Mouse (Mus musculus): Measurements from ENCODE around the gene Plau. TPM values are rescaled to one million over a fixed set of nuclear protein-coding genes. Genes with fewer than 3 reads are reported as not detected.

Plau gene
- polyA plus RNA-seq, 1 experiment from 2014 or later: 0.83 TPM

GRCm38 (mm10) chr14:20809820-20810219 is 26.6 kb upstream of the Plau start:
- Histone ChIP-seq H3K4me2 (no peak overlapping the region), H3K4me1 (peaks cover 8% of the 10 kb centered on the region), H3K4me3 (replicated peaks) (no peak overlapping the region), H3K9me3 (replicated peaks) (no peaks in the 10 kb centered on the region), H3K36me3 (no peaks in the 10 kb centered on the region), H3K9ac (replicated peaks) (no peak overlapping the region), H3K27me3 (replicated peaks) (no peaks in the 10 kb centered on the region), H3K27ac (replicated peaks) (no peak overlapping the region)
- no peak for ATAC-seq (ENCODE audit: low FRiP score)

- Histone ChIP-seq H3K27ac (replicated peaks) (no peak overlapping the region), H3K36me3 (no peaks in the 10 kb centered on the region), H3K4me3 (replicated peaks) (no peak overlapping the region), H3K9ac (replicated peaks) (no peak overlapping the region), H3K4me1 (0 out of 2 replicates have a peak, but pooled peaks cover under 1% of the 10 kb centered on the region), H3K27me3 (replicated peaks) (no peaks in the 10 kb centered on the region), H3K9me3 (replicated peaks) (no peaks in the 10 kb centered on the region), H3K4me2 (no peak overlapping the region)
- 88% methylated on average over 8 of the region's 8 CpGs for WGBS
- ATAC-seq (ENCODE audit: low FRiP score): no peak
Observed at GRCm38 (mm10) chr14:20811236-20811635, 25.2 kb upstream of the Plau start.

GRCm38 (mm10) chr14:20811779-20812406 is 24.6 kb upstream of the Plau start:
- no peak for ATAC-seq (ENCODE audit: low FRiP score)
- H3K9me3 ChIP-seq (replicated peaks): 0 out of 2 replicates have a peak, but pooled peaks cover 2% of the 10 kb centered on the region
- no peak overlapping the region for H3K4me2 ChIP-seq
- no peaks in the 10 kb centered on the region for H3K4me1 ChIP-seq
- no peaks in the 10 kb centered on the region for H3K27me3 ChIP-seq (replicated peaks)
- H3K36me3 ChIP-seq: no peaks in the 10 kb centered on the region
- no peak overlapping the region for H3K4me3 ChIP-seq (replicated peaks)
- no peak overlapping the region for H3K27ac ChIP-seq (replicated peaks)
- no peak overlapping the region for H3K9ac ChIP-seq (replicated peaks)
- 63% methylated on average over 7 of the region's 7 CpGs for WGBS

- Histone ChIP-seq H3K4me1 (no peaks in the 10 kb centered on the region), H3K4me3 (replicated peaks) (no peak overlapping the region), H3K9me3 (replicated peaks) (0 out of 2 replicates have a peak, but pooled peaks cover 5% of the 10 kb centered on the region), H3K27ac (replicated peaks) (no peak overlapping the region), H3K36me3 (no peaks in the 10 kb centered on the region), H3K4me2 (no peak overlapping the region), H3K9ac (replicated peaks) (no peak overlapping the region), H3K27me3 (replicated peaks) (no peaks in the 10 kb centered on the region)
- WGBS: 82% methylated on average over 3 of the region's 3 CpGs
- no peak for ATAC-seq (ENCODE audit: low FRiP score)
Observed at GRCm38 (mm10) chr14:20815448-20815847, 21.0 kb upstream of the Plau start.

GRCm38 (mm10) chr14:20824517-20824916 is 11.9 kb upstream of the Plau start:
- Histone ChIP-seq H3K9me3 (replicated peaks) (no peaks in the 10 kb centered on the region), H3K4me3 (replicated peaks) (no peak overlapping the region), H3K4me1 (no peaks in the 10 kb centered on the region), H3K27me3 (replicated peaks) (no peaks in the 10 kb centered on the region), H3K36me3 (no peaks in the 10 kb centered on the region), H3K27ac (replicated peaks) (no peak overlapping the region), H3K4me2 (no peak overlapping the region), H3K9ac (replicated peaks) (no peak overlapping the region)
- no peak for ATAC-seq (ENCODE audit: low FRiP score)
- WGBS: 93% methylated on average over 1 of the region's 1 CpGs

GRCm38 (mm10) chr14:20825516-20825915 is 10.9 kb upstream of the Plau start:
- 89% methylated on average over 2 of the region's 2 CpGs for WGBS
- H3K4me3 ChIP-seq (replicated peaks): no peak overlapping the region

GRCm38 (mm10) chr14:20827061-20827460 is 9.4 kb upstream of the Plau start:
- no peak for ATAC-seq (ENCODE audit: low FRiP score)
- 85% methylated on average over 8 of the region's 8 CpGs for WGBS
- no peak overlapping the region for H3K4me2 ChIP-seq
- no peaks in the 10 kb centered on the region for H3K36me3 ChIP-seq
- no peaks in the 10 kb centered on the region for H3K4me1 ChIP-seq
- H3K27ac ChIP-seq (replicated peaks): no peak overlapping the region
- no peaks in the 10 kb centered on the region for H3K9me3 ChIP-seq (replicated peaks)
- H3K9ac ChIP-seq (replicated peaks): no peak overlapping the region
- no peak overlapping the region for H3K4me3 ChIP-seq (replicated peaks)
- no peaks in the 10 kb centered on the region for H3K27me3 ChIP-seq (replicated peaks)

More at GRCm38 (mm10) chr14:20825516-20825915, 10.9 kb upstream of the Plau start:
- Histone ChIP-seq H3K9me3 (replicated peaks) (no peaks in the 10 kb centered on the region), H3K27ac (replicated peaks) (no peak overlapping the region), H3K36me3 (no peaks in the 10 kb centered on the region), H3K4me2 (no peak overlapping the region), H3K27me3 (replicated peaks) (no peaks in the 10 kb centered on the region), H3K9ac (replicated peaks) (no peak overlapping the region), H3K4me1 (no peaks in the 10 kb centered on the region)
- ATAC-seq (ENCODE audit: low FRiP score): no peak

- no peaks in the 10 kb centered on the region for H3K9me3 ChIP-seq (replicated peaks)
- ATAC-seq (ENCODE audit: low FRiP score): no peak
- H3K4me2 ChIP-seq: no peak overlapping the region
- H3K4me1 ChIP-seq: no peaks in the 10 kb centered on the region
- no peak overlapping the region for H3K9ac ChIP-seq (replicated peaks)
- no peak overlapping the region for H3K4me3 ChIP-seq (replicated peaks)
- WGBS: 81% methylated on average over 5 of the region's 5 CpGs
- H3K27me3 ChIP-seq (replicated peaks): no peaks in the 10 kb centered on the region
- no peak overlapping the region for H3K27ac ChIP-seq (replicated peaks)
- H3K36me3 ChIP-seq: no peaks in the 10 kb centered on the region
Observed at GRCm38 (mm10) chr14:20827491-20827890, 9.0 kb upstream of the Plau start.

GRCm38 (mm10) chr14:20828524-20828923 is 7.9 kb upstream of the Plau start:
- Histone ChIP-seq H3K4me3 (replicated peaks) (no peak overlapping the region), H3K9me3 (replicated peaks) (no peaks in the 10 kb centered on the region), H3K27me3 (replicated peaks) (no peaks in the 10 kb centered on the region), H3K36me3 (no peaks in the 10 kb centered on the region), H3K27ac (replicated peaks) (no peak overlapping the region), H3K4me2 (no peak overlapping the region), H3K4me1 (no peaks in the 10 kb centered on the region), H3K9ac (replicated peaks) (no peak overlapping the region)
- 87% methylated on average over 3 of the region's 3 CpGs for WGBS
- no peak for ATAC-seq (ENCODE audit: low FRiP score)

- H3K27ac ChIP-seq (replicated peaks): no peak overlapping the region
- H3K4me2 ChIP-seq: no peak overlapping the region
- no peak overlapping the region for H3K9ac ChIP-seq (replicated peaks)
- no peak for ATAC-seq (ENCODE audit: low FRiP score)
- no peaks in the 10 kb centered on the region for H3K9me3 ChIP-seq (replicated peaks)
- no peaks in the 10 kb centered on the region for H3K27me3 ChIP-seq (replicated peaks)
- WGBS: 86% methylated on average over 12 of the region's 12 CpGs
- no peaks in the 10 kb centered on the region for H3K4me1 ChIP-seq
- no peak overlapping the region for H3K4me3 ChIP-seq (replicated peaks)
- H3K36me3 ChIP-seq: no peaks in the 10 kb centered on the region
Observed at GRCm38 (mm10) chr14:20829523-20830366, 6.7 kb upstream of the Plau start.

GRCm38 (mm10) chr14:20831141-20831910 is 5.1 kb upstream of the Plau start:
- no peak for ATAC-seq (ENCODE audit: low FRiP score)
- Histone ChIP-seq H3K4me2 (no peak overlapping the region), H3K27me3 (replicated peaks) (no peaks in the 10 kb centered on the region), H3K9me3 (replicated peaks) (no peaks in the 10 kb centered on the region), H3K9ac (replicated peaks) (no peak overlapping the region), H3K27ac (replicated peaks) (no peak overlapping the region), H3K4me1 (peaks cover 5% of the 10 kb centered on the region), H3K4me3 (replicated peaks) (no peak overlapping the region), H3K36me3 (no peaks in the 10 kb centered on the region)
- WGBS: 84% methylated on average over 9 of the region's 9 CpGs
